Mouse (Mus musculus): ENCODE measurements around the gene Ncf1. TPM values are rescaled to one million over a fixed set of nuclear protein-coding genes. Genes with fewer than 3 reads are reported as not detected.

Ncf1 gene
- polyA plus RNA-seq (2015; fragmentation: Nextera tagmentation; extraction: Ambion mirVana): 3.0 and 3.5 TPM in 2 replicates

DNA sequence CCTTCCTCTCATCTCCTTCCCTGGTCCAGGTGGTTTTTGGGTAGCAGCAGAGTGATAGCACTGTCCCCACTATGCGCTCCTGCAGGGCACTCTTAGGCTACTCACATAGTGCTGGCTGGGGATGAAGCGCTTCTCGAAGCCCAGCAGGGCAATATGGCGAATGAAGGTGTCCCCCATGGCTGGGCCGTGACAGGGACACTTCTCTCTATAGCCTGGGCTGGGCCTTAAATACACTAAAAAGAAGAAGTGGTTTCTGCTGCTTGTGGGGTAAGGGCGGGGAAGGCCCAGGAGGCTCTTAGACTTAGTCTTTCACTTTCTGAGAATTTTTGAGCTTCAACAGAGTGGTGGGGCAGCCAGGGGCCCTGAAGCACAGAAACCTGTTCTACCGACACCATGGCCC, at the start of gene Ncf1:
TSS of gene Ncf1 (minus strand) at position 235 of the 400 bp plus-strand sequence.
- no peak for ATAC-seq (replicated peaks; ENCODE audit: extremely low read depth, insufficient read depth, low FRiP score)
- Histone ChIP-seq H3K36me3 (ENCODE audit: control insufficient read depth, insufficient read depth) (no peaks in the 10 kb centered on the region), H3K27me3 (ENCODE audit: control insufficient read depth, insufficient read depth, low read length) (no peaks in the 10 kb centered on the region), H3K4me1 (ENCODE audit: control insufficient read depth, insufficient read depth, low read length) (peaks cover 28% of the 10 kb centered on the region), H3K4me3 (ENCODE audit: low read length) (no peak within 1 kb of the TSS), H3K9ac (ENCODE audit: low read length) (no peak within 1 kb of the TSS), H3K4me2 (ENCODE audit: low read depth, low read length) (no peak within 1 kb of the TSS), H3K27ac (ENCODE audit: low read length) (no peak within 1 kb of the TSS), H3K9me3 (replicated peaks; ENCODE audit: control insufficient read depth, low read length) (no peaks in the 10 kb centered on the region)
- 82% methylated on average over 7 of the region's 7 CpGs for WGBS

DNA sequence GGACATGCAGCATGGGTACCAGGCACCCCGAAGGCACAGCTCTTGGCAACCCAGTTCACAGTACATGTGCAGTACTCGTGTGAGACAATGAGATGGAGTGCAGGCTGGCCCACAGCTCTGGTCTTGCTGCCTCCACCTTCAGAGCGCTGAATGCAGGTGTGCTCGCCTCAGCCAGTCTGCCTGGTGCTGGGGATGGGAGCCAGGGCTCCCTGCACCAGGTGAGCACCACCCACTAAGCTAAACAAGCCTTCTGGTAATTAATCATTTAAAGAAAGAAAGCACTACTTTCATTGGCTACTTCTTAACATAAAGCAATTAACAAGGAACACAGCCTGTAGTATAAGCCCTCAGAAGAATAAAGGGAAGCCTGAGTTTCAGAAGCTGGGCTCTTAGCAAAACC, 47.7 kb upstream of the Ncf1 start:
- Histone ChIP-seq H3K27me3 (ENCODE audit: control insufficient read depth, insufficient read depth, low read length) (no peaks in the 10 kb centered on the region), H3K4me1 (ENCODE audit: control insufficient read depth, insufficient read depth, low read length) (peaks cover 4% of the 10 kb centered on the region; the same call in 1 of the 2 replicates), H3K9me3 (replicated peaks; ENCODE audit: control insufficient read depth, low read length) (no peaks in the 10 kb centered on the region), H3K27ac (ENCODE audit: low read length) (no peak overlapping the region), H3K4me3 (ENCODE audit: low read length) (no peak overlapping the region), H3K36me3 (ENCODE audit: control insufficient read depth, insufficient read depth) (peaks cover 60% of the 10 kb centered on the region), H3K4me2 (ENCODE audit: low read depth, low read length) (no peak overlapping the region), H3K9ac (ENCODE audit: low read length) (no peak overlapping the region)
- WGBS: 93% methylated on average over 4 of the region's 4 CpGs
- no peak for ATAC-seq (replicated peaks; ENCODE audit: extremely low read depth, insufficient read depth, low FRiP score)

DNA sequence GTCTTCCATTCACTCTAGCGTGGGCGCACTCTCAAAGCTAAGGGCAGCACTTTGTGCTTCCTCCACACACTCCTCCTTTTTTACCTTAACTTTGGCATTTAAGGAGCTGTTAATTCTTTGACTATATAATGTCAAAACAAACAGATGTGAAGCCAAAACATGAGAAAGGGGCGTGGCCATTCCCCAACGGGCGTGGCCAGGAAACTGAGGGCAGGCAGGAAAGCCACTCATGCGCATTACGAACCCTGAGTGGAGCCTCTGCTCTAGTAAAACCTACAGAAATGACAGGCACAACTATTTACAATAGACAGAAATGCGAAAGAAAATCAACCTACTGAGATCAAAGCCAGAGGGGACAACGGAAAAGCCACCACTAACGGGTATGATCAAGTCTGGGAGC, 46.1 kb upstream of the Ncf1 start:
- WGBS: 88% methylated on average over 10 of the region's 10 CpGs

GRCm38 (mm10) chr5:134275021-134275420, 45.6 kb upstream of the Ncf1 start:
- Histone ChIP-seq H3K4me1 (ENCODE audit: control insufficient read depth, insufficient read depth, low read length) (peaks cover 4% of the 10 kb centered on the region; the same call in 1 of the 2 replicates), H3K9ac (ENCODE audit: low read length) (no peak overlapping the region), H3K9me3 (replicated peaks; ENCODE audit: control insufficient read depth, low read length) (no peaks in the 10 kb centered on the region), H3K4me3 (ENCODE audit: low read length) (no peak overlapping the region), H3K36me3 (ENCODE audit: control insufficient read depth, insufficient read depth) (peaks cover 56% of the 10 kb centered on the region), H3K4me2 (ENCODE audit: low read depth, low read length) (no peak overlapping the region), H3K27me3 (ENCODE audit: control insufficient read depth, insufficient read depth, low read length) (no peaks in the 10 kb centered on the region), H3K27ac (ENCODE audit: low read length) (peak overlapping the region; percentile 46)
- WGBS: 63% methylated on average over 11 of the region's 11 CpGs
- ATAC-seq (replicated peaks; ENCODE audit: extremely low read depth, insufficient read depth, low FRiP score): no peak

More for the DNA sequence above, 46.1 kb upstream of the Ncf1 start:
- Histone ChIP-seq H3K36me3 (ENCODE audit: control insufficient read depth, insufficient read depth) (peaks cover 61% of the 10 kb centered on the region), H3K9ac (ENCODE audit: low read length) (no peak overlapping the region), H3K9me3 (replicated peaks; ENCODE audit: control insufficient read depth, low read length) (no peaks in the 10 kb centered on the region), H3K4me1 (ENCODE audit: control insufficient read depth, insufficient read depth, low read length) (peaks cover 4% of the 10 kb centered on the region; the same call in 1 of the 2 replicates), H3K27ac (ENCODE audit: low read length) (no peak overlapping the region), H3K4me3 (ENCODE audit: low read length) (no peak overlapping the region), H3K4me2 (ENCODE audit: low read depth, low read length) (no peak overlapping the region), H3K27me3 (ENCODE audit: control insufficient read depth, insufficient read depth, low read length) (no peaks in the 10 kb centered on the region)
- ATAC-seq (replicated peaks; ENCODE audit: extremely low read depth, insufficient read depth, low FRiP score): no peak

DNA sequence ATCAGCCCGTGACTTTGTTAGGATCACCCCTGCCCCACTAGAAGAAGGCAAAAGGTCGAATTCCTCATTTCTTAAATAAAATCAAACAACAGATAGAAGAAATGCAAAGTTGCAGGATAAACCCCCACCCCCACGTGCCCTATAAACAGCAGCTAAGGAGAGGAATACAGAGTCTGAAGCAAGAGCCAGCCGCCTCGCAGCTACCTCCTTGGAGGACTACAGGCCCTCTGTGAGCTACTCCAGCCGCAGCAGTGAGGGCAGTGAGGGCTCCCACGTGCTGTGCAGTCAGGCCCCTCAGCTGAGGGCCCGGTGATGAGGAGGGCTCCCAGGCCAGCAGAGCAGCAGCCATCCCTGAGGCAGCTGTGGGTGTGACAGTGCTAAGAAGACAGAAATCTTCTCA, 44.3 kb upstream of the Ncf1 start:
- H3K27ac ChIP-seq (ENCODE audit: low read length): peak overlapping the region; percentile 14; the same call in 1 of the 2 replicates

DNA sequence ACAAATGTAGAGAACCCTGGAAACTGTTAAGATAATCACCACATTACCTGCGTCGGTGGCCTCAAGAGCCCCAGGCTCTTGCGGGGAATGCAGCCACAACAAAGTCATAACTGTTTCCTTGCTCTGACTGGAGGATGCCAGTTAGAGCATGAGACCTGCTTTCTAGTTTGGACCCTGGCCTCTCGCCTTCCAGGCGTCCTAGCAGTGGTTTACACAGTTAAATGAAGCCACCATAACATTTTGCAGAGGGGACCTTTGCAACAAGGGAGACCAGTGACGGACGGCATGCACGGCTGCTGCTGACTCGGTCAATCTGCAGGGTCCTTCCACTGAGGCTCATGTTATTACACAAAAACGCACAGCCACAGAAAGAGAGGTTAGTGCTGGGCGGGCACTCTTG, 43.3 kb upstream of the Ncf1 start:
- H3K4me3 ChIP-seq (ENCODE audit: low read length): no peak overlapping the region
- peaks cover 57% of the 10 kb centered on the region for H3K36me3 ChIP-seq (ENCODE audit: control insufficient read depth, insufficient read depth)
- no peak overlapping the region for H3K4me2 ChIP-seq (ENCODE audit: low read depth, low read length)
- no peaks in the 10 kb centered on the region for H3K27me3 ChIP-seq (ENCODE audit: control insufficient read depth, insufficient read depth, low read length)
- no peak for ATAC-seq (replicated peaks; ENCODE audit: extremely low read depth, insufficient read depth, low FRiP score)
- WGBS: 78% methylated on average over 11 of the region's 11 CpGs
- H3K9ac ChIP-seq (ENCODE audit: low read length): no peak overlapping the region
- peak overlapping the region; percentile 40 for H3K27ac ChIP-seq (ENCODE audit: low read length)
- no peaks in the 10 kb centered on the region for H3K9me3 ChIP-seq (replicated peaks; ENCODE audit: control insufficient read depth, low read length)
- H3K4me1 ChIP-seq (ENCODE audit: control insufficient read depth, insufficient read depth, low read length): peaks cover 4% of the 10 kb centered on the region; the same call in 1 of the 2 replicates

More for the DNA sequence above, 44.3 kb upstream of the Ncf1 start:
- H3K27me3 ChIP-seq (ENCODE audit: control insufficient read depth, insufficient read depth, low read length): no peaks in the 10 kb centered on the region
- H3K9ac ChIP-seq (ENCODE audit: low read length): no peak overlapping the region
- peaks cover 56% of the 10 kb centered on the region for H3K36me3 ChIP-seq (ENCODE audit: control insufficient read depth, insufficient read depth)
- H3K4me3 ChIP-seq (ENCODE audit: low read length): no peak overlapping the region
- H3K4me1 ChIP-seq (ENCODE audit: control insufficient read depth, insufficient read depth, low read length): peaks cover 4% of the 10 kb centered on the region; the same call in 1 of the 2 replicates
- no peak for ATAC-seq (replicated peaks; ENCODE audit: extremely low read depth, insufficient read depth, low FRiP score)
- no peak overlapping the region for H3K4me2 ChIP-seq (ENCODE audit: low read depth, low read length)
- H3K9me3 ChIP-seq (replicated peaks; ENCODE audit: control insufficient read depth, low read length): no peaks in the 10 kb centered on the region
- WGBS: 86% methylated on average over 8 of the region's 8 CpGs

- Histone ChIP-seq H3K27ac (ENCODE audit: low read length) (no peak overlapping the region), H3K27me3 (ENCODE audit: control insufficient read depth, insufficient read depth, low read length) (no peaks in the 10 kb centered on the region), H3K4me1 (ENCODE audit: control insufficient read depth, insufficient read depth, low read length) (peaks cover 4% of the 10 kb centered on the region; the same call in 1 of the 2 replicates), H3K4me3 (ENCODE audit: low read length) (no peak overlapping the region), H3K9ac (ENCODE audit: low read length) (no peak overlapping the region), H3K36me3 (ENCODE audit: control insufficient read depth, insufficient read depth) (peaks cover 63% of the 10 kb centered on the region), H3K9me3 (replicated peaks; ENCODE audit: control insufficient read depth, low read length) (no peaks in the 10 kb centered on the region), H3K4me2 (ENCODE audit: low read depth, low read length) (no peak overlapping the region)
- 90% methylated on average over 11 of the region's 11 CpGs for WGBS
- ATAC-seq (replicated peaks; ENCODE audit: extremely low read depth, insufficient read depth, low FRiP score): no peak
Measured at GRCm38 (mm10) chr5:134271421-134271820, 42.0 kb upstream of the Ncf1 start.

DNA sequence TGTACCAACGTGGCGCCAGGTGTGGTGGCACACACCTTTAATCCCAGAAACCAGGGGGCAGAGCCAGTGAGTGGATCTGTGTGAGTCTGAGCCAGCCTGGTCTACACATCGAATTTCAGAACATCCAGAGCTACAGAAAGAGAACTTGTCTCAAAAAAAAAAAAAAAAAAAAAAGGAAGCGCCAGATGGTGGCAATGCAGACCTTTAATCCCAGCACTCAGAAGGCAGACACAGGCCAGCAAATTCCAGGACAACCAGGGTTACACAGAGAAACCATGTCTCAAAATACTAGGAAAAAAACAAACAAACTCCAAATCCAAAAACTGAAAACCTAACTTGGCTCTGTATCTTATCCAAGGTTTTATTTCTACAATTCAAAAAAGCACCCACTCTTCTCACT, 41.1 kb upstream of the Ncf1 start:
- H3K27me3 ChIP-seq (ENCODE audit: control insufficient read depth, insufficient read depth, low read length): no peaks in the 10 kb centered on the region
- H3K36me3 ChIP-seq (ENCODE audit: control insufficient read depth, insufficient read depth): peaks cover 65% of the 10 kb centered on the region
- 80% methylated on average over 4 of the region's 4 CpGs for WGBS
- peaks cover 4% of the 10 kb centered on the region; the same call in 1 of the 2 replicates for H3K4me1 ChIP-seq (ENCODE audit: control insufficient read depth, insufficient read depth, low read length)
- no peaks in the 10 kb centered on the region for H3K9me3 ChIP-seq (replicated peaks; ENCODE audit: control insufficient read depth, low read length)
- ATAC-seq (replicated peaks; ENCODE audit: extremely low read depth, insufficient read depth, low FRiP score): no peak
- no peak overlapping the region for H3K4me3 ChIP-seq (ENCODE audit: low read length)
- H3K4me2 ChIP-seq (ENCODE audit: low read depth, low read length): no peak overlapping the region
- peak overlapping the region; percentile 9; the same call in 1 of the 2 replicates for H3K27ac ChIP-seq (ENCODE audit: low read length)
- H3K9ac ChIP-seq (ENCODE audit: low read length): no peak overlapping the region

DNA sequence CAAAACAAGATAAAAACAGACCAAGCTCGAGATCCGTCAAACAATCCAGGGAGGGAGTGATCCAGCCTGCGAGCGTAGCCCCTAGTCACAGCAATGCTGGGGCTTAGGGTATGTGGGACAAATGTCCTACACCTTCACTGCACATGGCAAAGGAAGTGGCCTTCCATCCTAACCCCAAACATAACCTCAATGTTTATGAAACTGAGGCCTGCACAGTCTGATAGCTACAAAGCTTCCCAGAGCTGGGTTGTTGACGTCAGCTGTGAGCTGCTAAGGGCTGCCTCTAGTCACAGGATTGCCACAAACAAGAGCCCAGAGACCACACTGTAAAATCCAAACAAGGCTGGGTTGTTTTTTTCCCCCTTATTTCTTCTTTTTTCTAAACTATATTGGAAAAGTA, 40.3 kb upstream of the Ncf1 start:
- 0 out of 2 replicates have a peak, but pooled peaks have one; percentile 34 for ATAC-seq (replicated peaks; ENCODE audit: extremely low read depth, insufficient read depth, low FRiP score)
- Histone ChIP-seq H3K9ac (ENCODE audit: low read length) (no peak overlapping the region), H3K4me1 (ENCODE audit: control insufficient read depth, insufficient read depth, low read length) (no peaks in the 10 kb centered on the region), H3K27ac (ENCODE audit: low read length) (no peak overlapping the region; the same call in 1 of the 2 replicates), H3K9me3 (replicated peaks; ENCODE audit: control insufficient read depth, low read length) (no peaks in the 10 kb centered on the region), H3K27me3 (ENCODE audit: control insufficient read depth, insufficient read depth, low read length) (no peaks in the 10 kb centered on the region), H3K36me3 (ENCODE audit: control insufficient read depth, insufficient read depth) (peaks cover 71% of the 10 kb centered on the region), H3K4me3 (ENCODE audit: low read length) (no peak overlapping the region), H3K4me2 (ENCODE audit: low read depth, low read length) (no peak overlapping the region)
- WGBS: 72% methylated on average over 5 of the region's 5 CpGs

Data from heart, embryonic 16.5 days (tissue).